Mouse (Mus musculus): Measurements from ENCODE around the gene Anxa6. TPM values are rescaled to one million over a fixed set of nuclear protein-coding genes. Genes with fewer than 3 reads are reported as not detected.

Gene Anxa6
- total and polyA plus RNA-seq, 3 experiments = 47.0 to 49.4 TPM; not detected in 1

DNA sequence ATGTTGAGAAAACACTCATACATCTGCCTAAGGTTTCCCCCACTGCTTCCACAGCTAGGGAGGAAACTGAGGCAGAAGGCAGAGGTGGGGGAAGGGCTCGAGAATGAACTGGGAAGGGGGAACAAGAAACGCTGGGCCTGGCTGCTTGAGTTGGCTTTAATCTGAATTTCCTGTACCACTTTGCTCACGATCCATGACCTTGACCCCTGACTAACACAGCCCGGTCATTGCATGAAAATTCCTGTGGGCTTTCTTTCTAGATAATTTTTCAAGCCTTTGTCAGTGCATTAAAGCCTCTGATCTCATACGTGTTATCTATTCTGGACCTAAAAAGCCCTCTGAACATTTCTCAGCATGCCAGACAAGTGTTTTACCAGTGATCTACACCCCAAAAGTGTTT lies 29.6 kb upstream of the Anxa6 start:
- Histone ChIP-seq H3K79me2 (ENCODE audit: control insufficient read depth, insufficient read depth, low read length, poor library complexity) (no peaks in the 10 kb centered on the region), H3K4me3 (ENCODE audit: control insufficient read depth in 1 of 2, insufficient read depth in 1 of 2, low read depth in 2 of 2, low read length in 2 of 2) (no peak overlapping the region), H3K9ac (ENCODE audit: control insufficient read depth, low read depth, low read length, poor library complexity, severe bottlenecking) (no peak overlapping the region), H3K4me1 (ENCODE audit: control insufficient read depth in 1 of 2, insufficient read depth in 2 of 2, low read length in 2 of 2) (no peaks in the 10 kb centered on the region), H3K36me3 (ENCODE audit: control insufficient read depth in 1 of 2, insufficient read depth in 2 of 2, low read length in 2 of 2) (no peaks in the 10 kb centered on the region), H3K27ac (ENCODE audit: control insufficient read depth, low read depth, low read length) (no peak overlapping the region), H3K9me3 (replicated peaks; ENCODE audit: insufficient read depth, low read length) (no peaks in the 10 kb centered on the region), H3K27me3 (ENCODE audit: control insufficient read depth in 1 of 2, insufficient read depth in 2 of 2, low read length in 2 of 2) (peaks cover 2 to 7% of the 10 kb centered on the region in 2 experiments)
- no peak for TF ChIP-seq HCFC1 (IDR thresholded peaks at IDR 0.05; ENCODE audit: low read depth, low read length)
- TF ChIP-seq RAD21 (IDR thresholded peaks at IDR 0.05; ENCODE audit: low read depth, low read length) = no peak
- TF ChIP-seq USF1 (IDR thresholded peaks at IDR 0.05; ENCODE audit: low read depth, low read length) = no peak
- TF ChIP-seq MAX (IDR thresholded peaks at IDR 0.05; ENCODE audit: low read length) = no peak
- TF ChIP-seq GABPA (IDR thresholded peaks at IDR 0.05; ENCODE audit: low read depth, low read length) = no peak
- TF ChIP-seq TBP (IDR thresholded peaks at IDR 0.05; ENCODE audit: low read depth, low read length) = no peak
- no peak for TF ChIP-seq MYC (IDR thresholded peaks at IDR 0.05; ENCODE audit: low read depth, low read length)
- TF ChIP-seq POLR2A (IDR thresholded peaks at IDR 0.05; ENCODE audit: control insufficient read depth in 1 of 2, insufficient read depth in 1 of 2, low read depth in 1 of 2, low read length in 2 of 2, poor library complexity in 1 of 2) = no peak
- no peak for DNase-seq (ENCODE audit: low read depth, low spot score)

DNA sequence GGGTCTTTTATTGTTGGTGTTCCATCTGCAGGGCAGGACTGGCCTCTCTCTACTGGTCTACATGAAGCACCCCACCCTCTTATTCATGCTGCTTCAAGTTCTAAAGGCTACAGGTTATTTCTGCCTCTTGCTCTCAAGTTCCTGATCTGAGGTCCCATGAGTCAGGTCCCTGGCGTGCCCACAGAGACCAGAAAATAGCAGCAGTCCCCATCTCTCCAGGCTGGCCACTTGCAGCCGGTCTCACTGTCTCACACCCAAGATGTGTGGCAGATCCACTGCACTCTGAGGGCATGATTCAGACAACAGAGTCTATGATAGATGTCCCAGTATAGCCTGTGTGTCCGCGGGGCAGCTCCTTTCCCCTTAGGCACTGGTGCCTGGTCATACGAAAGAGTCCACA lies 27.6 kb upstream of the Anxa6 start:
- Histone ChIP-seq H3K4me3 (ENCODE audit: control insufficient read depth in 1 of 2, insufficient read depth in 1 of 2, low read depth in 2 of 2, low read length in 2 of 2) (no peak overlapping the region), H3K27ac (ENCODE audit: control insufficient read depth, low read depth, low read length) (no peak overlapping the region), H3K4me1 (ENCODE audit: control insufficient read depth in 1 of 2, insufficient read depth in 2 of 2, low read length in 2 of 2) (no peaks in the 10 kb centered on the region), H3K9ac (ENCODE audit: control insufficient read depth, low read depth, low read length, poor library complexity, severe bottlenecking) (no peak overlapping the region), H3K79me2 (ENCODE audit: control insufficient read depth, insufficient read depth, low read length, poor library complexity) (no peaks in the 10 kb centered on the region), H3K36me3 (ENCODE audit: control insufficient read depth in 1 of 2, insufficient read depth in 2 of 2, low read length in 2 of 2) (no peaks in the 10 kb centered on the region), H3K27me3 (ENCODE audit: control insufficient read depth in 1 of 2, insufficient read depth in 2 of 2, low read length in 2 of 2) (peaks cover 2 to 6% of the 10 kb centered on the region in 2 experiments), H3K9me3 (replicated peaks; ENCODE audit: insufficient read depth, low read length) (no peaks in the 10 kb centered on the region)
- no peak for DNase-seq (ENCODE audit: low read depth, low spot score)
- TF ChIP-seq MAZ (IDR thresholded peaks at IDR 0.05; ENCODE audit: low read depth, low read length) (no peak), RAD21 (IDR thresholded peaks at IDR 0.05; ENCODE audit: low read depth, low read length) (no peak), EP300 (IDR thresholded peaks at IDR 0.05; ENCODE audit: low read depth in 1 of 2, low read length in 2 of 2) (no peak), MXI1 (IDR thresholded peaks at IDR 0.05; ENCODE audit: low read depth, low read length) (no peak), POLR2AphosphoS5 (IDR thresholded peaks at IDR 0.05; ENCODE audit: borderline replicate concordance, low read depth, low read length) (no peak), E2F4 (IDR thresholded peaks at IDR 0.05; ENCODE audit: borderline replicate concordance, low read depth, low read length) (no peak), MYC (IDR thresholded peaks at IDR 0.05; ENCODE audit: low read depth, low read length) (no peak), USF1 (IDR thresholded peaks at IDR 0.05; ENCODE audit: low read depth, low read length) (no peak), GABPA (IDR thresholded peaks at IDR 0.05; ENCODE audit: low read depth, low read length) (no peak), POLR2A (IDR thresholded peaks at IDR 0.05; ENCODE audit: control insufficient read depth in 1 of 2, insufficient read depth in 1 of 2, low read depth in 1 of 2, low read length in 2 of 2, poor library complexity in 1 of 2) (no peak), MYB (IDR thresholded peaks at IDR 0.05; ENCODE audit: low read depth, low read length) (no peak), CHD2 (IDR thresholded peaks at IDR 0.05; ENCODE audit: low read length) (no peak)

GRCm38 (mm10) chr11:55057511-55057910 lies 24.3 kb upstream of the Anxa6 start:
- no peaks in the 10 kb centered on the region for H3K36me3 ChIP-seq (ENCODE audit: control insufficient read depth in 1 of 2, insufficient read depth in 2 of 2, low read length in 2 of 2)
- H3K9me3 ChIP-seq (replicated peaks; ENCODE audit: insufficient read depth, low read length) = no peaks in the 10 kb centered on the region
- H3K27me3 ChIP-seq (ENCODE audit: control insufficient read depth in 1 of 2, insufficient read depth in 2 of 2, low read length in 2 of 2) = peaks cover 0 to 6% of the 10 kb centered on the region in 2 experiments; a peak in 3 of 4 replicates
- H3K4me3 ChIP-seq (ENCODE audit: control insufficient read depth in 1 of 2, insufficient read depth in 1 of 2, low read depth in 2 of 2, low read length in 2 of 2) = no peak overlapping the region
- H3K9ac ChIP-seq (ENCODE audit: control insufficient read depth, low read depth, low read length, poor library complexity, severe bottlenecking) = no peak overlapping the region
- H3K79me2 ChIP-seq (ENCODE audit: control insufficient read depth, insufficient read depth, low read length, poor library complexity) = no peaks in the 10 kb centered on the region
- no peaks in the 10 kb centered on the region for H3K4me1 ChIP-seq (ENCODE audit: control insufficient read depth in 1 of 2, insufficient read depth in 2 of 2, low read length in 2 of 2)
- peak; percentile 76 for DNase-seq (ENCODE audit: low read depth, low spot score)
- no peak overlapping the region for H3K27ac ChIP-seq (ENCODE audit: control insufficient read depth, low read depth, low read length)
- no peak for TF ChIP-seq CHD1 (IDR thresholded peaks at IDR 0.05; ENCODE audit: low read depth, low read length)
- no peak for TF ChIP-seq KAT2A (conservative IDR thresholded peaks at IDR 0.05; ENCODE audit: low read depth, low read length)
- peak; percentile 27 for TF ChIP-seq RAD21 (IDR thresholded peaks at IDR 0.05; ENCODE audit: low read depth, low read length)
- TF ChIP-seq ZC3H11A (IDR thresholded peaks at IDR 0.05; ENCODE audit: low read depth, low read length) = peak; percentile 34; the same call in 1 of the 2 replicates
- no peak for TF ChIP-seq E2F4 (IDR thresholded peaks at IDR 0.05; ENCODE audit: borderline replicate concordance, low read depth, low read length)
- no peak for TF ChIP-seq BHLHE40 (IDR thresholded peaks at IDR 0.05; ENCODE audit: borderline replicate concordance, low read depth, low read length)
- TF ChIP-seq TCF12 (IDR thresholded peaks at IDR 0.05; ENCODE audit: low read depth, low read length) = no peak
- no peak for TF ChIP-seq MEF2A (IDR thresholded peaks at IDR 0.05; ENCODE audit: extremely low read depth, insufficient replicate concordance, low read depth, low read length, poor library complexity, severe bottlenecking)
- peak; percentile 25 to 49 (median 48); a peak in 4 of 6 replicates for TF ChIP-seq CTCF (IDR thresholded peaks at IDR 0.05 in 2 of 3, conservative IDR thresholded peaks at IDR 0.05 in 1 of 3; ENCODE audit: control insufficient read depth in 1 of 3, insufficient read depth in 1 of 3, low read depth in 2 of 3, low read length in 3 of 3, poor library complexity in 1 of 3, severe bottlenecking in 1 of 3)
- TF ChIP-seq ELF1 (IDR thresholded peaks at IDR 0.05; ENCODE audit: low read depth, low read length) = no peak
- peak; percentile 38 for TF ChIP-seq SMC3 (IDR thresholded peaks at IDR 0.05; ENCODE audit: low read depth, low read length)
- no peak for TF ChIP-seq MYB (IDR thresholded peaks at IDR 0.05; ENCODE audit: low read depth, low read length)
- TF ChIP-seq POLR2A (IDR thresholded peaks at IDR 0.05; ENCODE audit: control insufficient read depth in 1 of 2, insufficient read depth in 1 of 2, low read depth in 1 of 2, low read length in 2 of 2, poor library complexity in 1 of 2) = no peak
- TF ChIP-seq UBTF (IDR thresholded peaks at IDR 0.05; ENCODE audit: borderline replicate concordance, insufficient read depth, low read depth, low read length) = no peak
